Mouse (Mus musculus): Measurements from ENCODE around the gene Gm45062.
A peak's percentile ranks its signal among the peaks of the same experiment; 100 is the strongest.

Gm45062 gene

DNA sequence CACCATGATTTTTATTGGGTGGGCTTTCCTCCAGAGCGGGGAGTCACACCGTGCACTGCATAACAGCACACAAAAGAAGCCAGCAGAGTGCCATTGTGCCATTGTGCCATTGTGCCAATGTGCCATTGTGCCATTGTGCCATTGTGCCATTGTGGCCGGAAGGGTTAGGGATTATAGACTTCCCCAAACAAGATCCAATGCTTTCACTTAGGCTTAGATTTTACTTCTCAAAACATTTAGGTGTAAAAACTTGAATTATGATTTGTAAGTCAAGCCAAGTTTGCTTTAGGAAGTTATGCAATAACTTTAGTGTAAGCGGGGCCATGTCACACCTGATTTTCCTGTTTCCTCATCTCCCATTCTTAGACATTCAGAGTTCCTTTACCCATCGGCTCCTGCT, 156.6 kb downstream of the Gm45062 start:
- no peak for DNase-seq (ENCODE audit: low read depth, low spot score)

DNA sequence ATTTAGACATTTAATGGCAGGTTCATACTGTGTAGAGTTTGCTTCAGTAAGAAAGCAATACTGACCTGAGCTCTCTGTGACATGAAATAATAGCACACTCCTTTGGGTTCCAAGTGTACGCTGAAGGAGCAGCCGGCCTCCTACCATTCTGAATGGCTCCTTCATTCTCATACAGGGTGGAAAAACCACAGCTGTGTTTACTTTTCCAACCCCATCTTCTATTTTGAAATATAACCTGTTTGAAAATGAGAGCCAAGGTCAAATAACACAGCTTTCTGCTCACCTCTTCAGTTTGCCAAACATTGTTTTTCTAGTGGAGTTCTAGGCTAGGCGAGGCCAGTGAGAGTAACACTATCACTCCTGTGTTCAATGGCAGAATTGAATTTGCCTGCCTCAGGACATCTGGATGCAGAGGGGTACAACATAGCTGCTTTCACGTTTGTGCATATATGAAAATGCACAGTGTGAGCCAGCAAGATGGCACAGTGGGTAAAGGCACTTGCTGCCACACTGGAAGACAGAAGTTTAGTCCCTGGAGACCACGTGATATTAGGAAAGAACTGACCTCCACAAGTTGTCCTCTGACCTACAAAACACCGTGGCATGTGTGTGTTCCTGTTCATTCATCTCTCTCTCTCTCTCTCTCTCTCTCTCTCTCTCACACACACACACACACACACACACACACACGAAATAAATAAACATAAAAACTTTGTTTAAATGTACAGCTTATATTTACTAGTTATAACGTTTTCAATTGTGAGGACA, 157.7 kb downstream of the Gm45062 start:
- DNase-seq (ENCODE audit: low read depth, low spot score): no peak

DNA sequence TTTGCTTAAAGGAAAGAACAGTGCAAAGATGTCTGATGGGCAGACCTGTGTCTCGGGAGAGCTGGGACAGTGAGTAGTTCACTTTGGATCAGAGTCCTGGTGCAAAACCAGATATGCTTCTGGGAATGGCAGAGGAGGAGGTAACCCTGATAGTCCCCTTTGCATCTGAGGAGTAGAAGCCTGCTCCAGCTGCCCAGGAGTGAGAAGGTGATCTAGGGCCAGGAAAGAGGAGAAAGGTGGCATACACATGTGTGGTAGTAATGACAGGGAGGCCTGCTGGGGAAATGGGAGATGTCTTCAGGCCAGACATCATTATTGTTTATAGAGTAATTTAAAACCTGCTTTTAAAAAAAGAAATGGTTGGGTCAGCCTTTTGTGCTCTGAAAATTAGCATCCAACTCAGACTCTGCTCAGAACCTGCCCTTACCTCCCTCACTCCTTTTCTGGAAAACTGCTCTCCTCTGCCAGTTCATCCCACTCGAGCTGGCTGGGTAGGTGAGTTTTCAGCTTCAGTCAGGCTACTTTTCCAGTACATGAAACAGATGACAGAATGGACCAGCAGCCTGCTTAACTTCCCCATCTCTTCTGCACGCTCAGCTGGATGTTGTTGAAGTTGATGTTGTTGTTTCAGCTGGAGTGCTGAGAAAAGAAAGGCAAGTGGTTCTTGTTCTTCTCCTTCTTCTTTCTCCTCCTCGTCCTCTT, 160.4 kb downstream of the Gm45062 start:
- no peak for DNase-seq (ENCODE audit: low read depth, low spot score)

DNA sequence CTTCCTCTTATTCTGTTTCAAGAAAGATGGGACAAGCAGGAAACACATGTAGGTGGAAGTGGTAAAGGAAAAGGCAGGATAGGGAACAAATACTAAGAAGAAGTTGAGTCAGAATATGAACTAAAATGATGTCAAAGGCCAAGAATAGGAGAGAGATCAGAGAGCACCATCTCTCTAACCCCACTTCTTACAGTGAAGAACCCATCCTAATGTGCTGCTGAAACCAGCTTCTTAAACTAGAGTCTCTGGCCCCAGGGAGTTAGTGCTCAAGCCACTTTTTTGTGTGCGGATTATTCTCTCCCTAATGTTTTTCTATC, 160.9 kb downstream of the Gm45062 start:
- no peak for DNase-seq (ENCODE audit: low read depth, low spot score)

DNA sequence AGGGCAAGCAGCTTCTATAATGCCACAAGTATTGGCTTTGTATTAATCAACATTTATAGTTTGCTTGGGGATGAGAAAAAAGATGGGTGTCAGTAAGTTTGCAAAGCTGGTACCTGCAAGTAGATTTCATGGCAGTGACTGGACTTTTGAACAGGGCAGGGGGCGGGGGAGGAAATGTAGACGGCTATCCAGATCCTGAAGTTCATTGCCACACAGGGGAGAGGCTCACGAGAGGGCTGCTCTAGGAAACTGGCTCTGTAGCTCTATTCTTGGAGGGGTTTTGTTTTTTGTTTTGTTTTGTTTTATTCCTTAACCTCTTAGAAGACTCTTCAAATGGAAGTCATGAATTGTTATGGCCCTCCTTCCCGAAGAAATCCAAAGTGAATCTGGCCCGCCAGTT, 162.2 kb downstream of the Gm45062 start:
- no peak for DNase-seq (ENCODE audit: low read depth, low spot score)

DNA sequence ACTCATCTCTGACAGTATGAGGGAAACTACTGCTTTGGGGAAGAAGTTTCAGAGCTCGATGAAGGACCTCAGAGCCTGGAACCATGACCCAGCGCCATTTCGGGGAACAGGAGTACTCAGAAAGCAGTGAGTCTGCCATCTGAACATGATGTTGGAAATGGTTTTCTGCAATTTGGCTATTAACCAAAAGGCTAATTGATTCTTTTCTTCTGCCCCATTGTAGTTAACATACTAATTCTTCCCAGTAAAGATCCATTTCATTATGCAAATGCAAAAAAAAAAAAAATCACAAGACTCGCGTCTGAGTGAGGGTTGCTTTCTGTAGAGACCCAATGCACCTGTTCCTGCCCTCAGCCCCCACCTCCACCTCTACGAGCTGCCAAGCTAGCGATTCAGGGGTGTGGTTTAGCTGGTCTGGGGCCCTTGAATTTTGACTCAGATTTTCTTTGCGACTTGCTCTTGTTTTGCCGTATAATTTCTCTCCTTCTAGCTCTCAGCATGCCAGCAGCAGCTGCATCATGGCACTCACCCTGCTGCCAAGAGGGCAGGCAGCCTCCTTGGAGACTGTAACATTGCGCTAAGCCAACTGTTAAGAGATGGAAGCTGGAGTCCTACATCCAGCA, 162.8 kb downstream of the Gm45062 start:
- DNase-seq (ENCODE audit: low read depth, low spot score): peak; percentile 45

DNA sequence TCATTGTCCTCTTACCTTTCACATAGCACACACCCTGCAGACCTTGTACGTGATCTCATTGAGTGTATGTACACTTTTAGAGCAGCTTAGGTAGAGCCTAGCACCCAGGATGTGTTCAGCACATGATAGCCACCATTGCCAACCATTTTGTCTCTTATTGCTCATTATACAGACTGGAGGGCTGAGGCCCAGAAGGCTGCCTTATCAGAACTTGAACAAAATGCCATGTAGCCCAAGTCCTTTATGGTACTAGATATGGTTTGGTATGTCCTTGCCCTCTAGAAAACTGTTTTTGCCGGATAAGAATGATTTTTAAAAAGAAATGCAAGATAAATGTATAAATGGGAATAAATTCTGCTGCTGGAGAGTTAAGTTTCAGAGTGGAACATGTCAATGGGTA, 163.9 kb downstream of the Gm45062 start:
- no peak for DNase-seq (ENCODE audit: low read depth, low spot score)

DNA sequence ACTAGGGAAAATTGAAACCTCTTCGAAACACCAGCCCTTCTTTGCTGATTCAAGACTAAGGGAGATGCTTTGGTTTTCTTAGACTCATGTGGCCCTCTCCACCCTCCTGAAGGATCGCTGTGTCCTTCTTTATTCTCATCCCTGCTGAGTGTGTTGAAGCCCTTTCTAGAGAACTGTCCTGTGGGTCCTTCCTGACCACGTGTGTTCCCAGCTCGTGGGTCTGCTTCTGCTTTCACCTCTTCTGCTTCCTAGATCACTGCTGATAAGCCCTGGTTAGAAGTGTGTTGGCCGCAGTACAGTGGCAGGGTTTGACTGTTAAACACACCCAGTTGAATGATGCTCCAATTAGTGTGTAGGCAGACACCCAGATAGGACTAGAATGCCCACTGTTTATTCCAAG, 168.4 kb downstream of the Gm45062 start:
- no peak for DNase-seq (ENCODE audit: low read depth, low spot score)

DNA sequence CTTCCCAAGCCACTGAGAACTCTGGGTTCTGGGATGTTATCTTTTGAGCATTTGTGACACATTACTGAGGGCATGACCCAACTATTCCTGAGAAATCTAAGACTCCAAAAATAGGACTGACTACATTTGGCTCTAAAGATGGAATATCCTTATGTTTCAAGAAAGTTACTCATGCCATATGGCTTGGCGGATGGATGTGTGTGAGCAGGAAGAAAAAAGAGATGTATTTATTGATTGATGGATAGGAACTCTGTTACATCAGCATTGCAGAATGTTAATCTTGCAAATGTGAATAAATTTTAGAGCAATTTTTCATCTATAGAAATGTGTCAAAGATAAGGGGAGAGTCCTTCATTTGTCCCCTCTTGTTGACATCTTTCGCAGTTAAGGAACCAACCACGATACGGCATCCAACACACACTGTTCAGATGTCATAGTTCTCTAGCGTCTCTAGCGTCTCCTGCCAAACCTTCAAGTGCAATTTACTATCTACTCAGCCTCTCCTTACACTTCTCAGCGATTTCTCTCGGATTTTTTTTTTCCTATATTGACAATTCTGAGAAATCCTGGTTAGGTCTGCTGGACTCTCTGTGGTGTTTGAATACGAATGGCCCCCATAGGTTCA, 171.5 kb downstream of the Gm45062 start:
- no peak for DNase-seq (ENCODE audit: low read depth, low spot score)

DNA sequence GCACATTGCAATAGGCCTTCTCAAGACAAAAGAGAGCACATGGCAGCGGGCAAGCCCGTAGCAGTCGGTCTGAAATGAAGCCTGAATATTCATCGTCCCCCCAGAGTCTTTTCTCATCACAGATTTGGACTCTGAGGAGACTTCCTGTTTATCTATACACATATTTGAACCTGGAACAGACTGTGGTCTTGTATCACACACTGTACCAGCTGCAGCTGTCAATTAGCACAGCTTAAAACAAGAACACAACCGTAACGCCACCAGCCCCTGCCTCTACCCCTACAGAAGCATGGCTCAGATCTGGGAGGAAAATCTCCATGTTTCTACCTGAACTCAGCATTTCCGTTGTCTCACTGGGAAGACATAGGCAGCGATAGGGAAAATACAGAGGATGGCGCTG, 173.9 kb downstream of the Gm45062 start:
- DNase-seq (ENCODE audit: low read depth, low spot score): no peak

DNA sequence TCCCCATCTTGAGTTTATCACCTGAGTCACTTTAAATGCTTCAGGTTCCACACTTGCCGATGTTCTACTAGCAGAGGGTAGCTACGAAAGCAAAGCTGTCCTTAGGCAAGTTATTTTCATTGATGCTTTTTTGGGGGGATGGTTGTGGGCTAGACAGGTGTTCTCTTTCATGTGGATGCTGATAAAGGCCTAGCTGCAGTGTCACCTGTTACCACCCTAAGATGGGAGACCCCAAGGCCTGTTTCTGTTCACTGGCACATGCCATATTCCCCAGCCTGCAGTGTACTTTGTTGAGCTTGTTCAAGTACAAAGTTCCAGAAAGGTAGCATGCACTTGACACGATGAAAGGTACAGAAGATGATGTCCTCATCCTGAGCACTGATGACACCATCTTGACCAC, 178.7 kb downstream of the Gm45062 start:
- DNase-seq (ENCODE audit: low read depth, low spot score): no peak

DNA sequence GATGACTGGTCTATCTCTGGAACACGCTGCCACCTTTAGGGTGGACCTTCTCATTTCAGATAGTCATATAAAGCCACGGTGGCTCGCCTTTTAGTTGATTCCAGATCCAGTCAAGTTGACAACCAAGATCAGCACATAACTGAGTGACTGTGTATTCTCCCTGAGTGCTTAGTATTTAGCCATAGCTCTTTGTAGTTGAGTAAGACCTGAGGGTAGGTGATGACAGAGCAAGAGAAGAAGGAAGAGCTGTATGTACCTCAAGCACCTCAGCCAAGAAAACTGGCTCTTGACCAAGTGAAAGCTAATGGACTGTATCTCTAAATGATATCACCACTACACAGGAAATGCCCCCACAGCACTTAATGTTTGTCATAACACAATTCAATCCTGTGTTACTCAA, 182.6 kb downstream of the Gm45062 start:
- DNase-seq (ENCODE audit: low read depth, low spot score): no peak

DNA sequence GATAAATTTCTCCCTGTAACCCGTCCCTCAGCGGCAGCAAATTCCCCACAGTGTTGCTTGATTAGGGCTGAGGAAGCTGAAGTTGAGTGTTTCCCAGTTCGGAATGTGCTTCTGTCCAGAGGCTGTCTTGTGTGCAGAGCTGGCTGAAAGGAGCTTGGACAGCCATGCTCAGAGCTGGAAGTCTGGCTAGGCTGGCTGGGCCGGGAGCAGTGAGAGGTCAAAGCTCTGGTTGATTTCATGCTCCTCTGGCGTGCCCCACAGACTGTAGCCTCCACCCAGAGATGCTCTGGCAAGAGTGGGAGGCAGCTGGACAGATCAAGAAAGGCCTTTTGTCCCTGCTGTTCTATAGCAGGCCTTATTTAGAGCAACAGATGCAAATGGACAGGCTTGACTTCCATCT, 187.5 kb downstream of the Gm45062 start:
- peak; percentile 19 for DNase-seq (ENCODE audit: low read depth, low spot score)

DNA sequence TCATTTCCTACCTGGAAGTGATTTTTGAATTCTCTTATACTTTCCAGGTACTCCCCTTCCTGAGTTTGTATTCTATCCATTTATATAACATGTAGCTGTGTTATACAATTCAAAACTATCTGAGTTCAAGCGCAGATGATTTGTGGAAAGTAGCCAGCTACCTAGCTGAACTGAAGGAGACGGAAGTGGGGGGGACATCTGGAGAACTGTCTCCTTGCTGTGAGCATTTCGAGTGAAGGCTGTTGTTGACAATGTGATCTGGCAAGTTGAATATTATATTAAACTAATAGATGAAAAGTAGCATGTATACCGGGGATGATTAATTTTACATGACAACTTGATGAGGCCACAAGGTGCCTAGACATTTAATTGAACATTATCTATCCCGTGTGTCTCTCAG, 196.3 kb downstream of the Gm45062 start:
- no peak for DNase-seq (ENCODE audit: low read depth, low spot score)

DNA sequence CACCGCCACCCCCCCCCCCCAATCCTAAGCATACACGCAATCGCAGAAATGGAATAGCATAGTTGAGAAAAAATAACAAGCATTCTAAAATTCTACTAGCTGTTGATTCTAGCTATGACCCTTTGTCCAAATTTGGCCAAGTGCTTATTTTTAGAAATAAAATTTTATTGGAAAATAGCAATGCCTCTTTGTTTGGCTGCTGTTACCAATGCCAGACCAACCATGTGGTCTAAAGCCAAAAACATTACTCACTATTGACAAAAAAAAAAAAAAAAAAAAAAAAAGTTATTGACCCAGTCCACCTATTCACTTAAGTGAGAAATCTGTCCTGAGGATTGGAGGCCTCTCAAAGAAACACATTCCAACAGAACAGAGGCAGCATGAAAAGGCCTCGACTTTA, 199.3 kb downstream of the Gm45062 start:
- no peak for DNase-seq (ENCODE audit: low read depth, low spot score)

DNA sequence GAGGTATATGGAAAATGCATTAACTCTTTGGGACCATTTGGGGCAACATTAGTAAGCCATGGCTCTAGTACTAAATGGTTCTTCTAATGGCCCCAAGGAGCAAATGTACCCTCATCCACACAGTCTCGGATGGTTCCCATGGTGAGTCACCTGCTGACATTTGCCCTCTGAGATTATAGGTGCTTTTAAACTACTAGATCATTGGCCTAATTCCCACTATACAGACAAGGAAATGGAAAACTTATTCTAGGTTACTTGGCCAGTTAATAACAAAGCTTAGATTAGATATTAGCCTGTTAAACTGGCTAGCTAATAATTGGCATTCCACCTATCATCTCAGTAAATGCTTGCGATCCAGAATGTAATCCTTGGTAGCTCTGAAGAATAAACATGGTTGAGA, 203.2 kb downstream of the Gm45062 start:
- no peak for DNase-seq (ENCODE audit: low read depth, low spot score)

DNA sequence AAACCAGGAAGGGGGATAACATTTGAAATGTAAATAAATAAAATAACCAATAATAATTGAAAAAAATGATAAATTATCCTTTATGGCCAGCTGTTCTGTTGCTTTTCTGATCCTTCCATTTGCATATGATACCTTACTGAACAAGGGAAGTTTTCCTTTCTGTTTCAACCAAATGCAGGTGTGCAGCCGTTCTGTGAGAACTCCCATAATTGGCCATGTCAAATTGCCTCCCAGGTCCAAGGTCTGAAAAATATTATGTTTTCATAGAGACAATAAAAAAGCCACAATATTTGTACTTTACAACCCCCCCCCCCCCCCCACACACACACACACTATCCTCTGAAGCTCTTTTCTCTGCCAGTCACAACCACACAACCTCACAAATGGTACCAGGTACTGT, 206.1 kb downstream of the Gm45062 start:
- DNase-seq (ENCODE audit: low read depth, low spot score): peak; percentile 65

DNA sequence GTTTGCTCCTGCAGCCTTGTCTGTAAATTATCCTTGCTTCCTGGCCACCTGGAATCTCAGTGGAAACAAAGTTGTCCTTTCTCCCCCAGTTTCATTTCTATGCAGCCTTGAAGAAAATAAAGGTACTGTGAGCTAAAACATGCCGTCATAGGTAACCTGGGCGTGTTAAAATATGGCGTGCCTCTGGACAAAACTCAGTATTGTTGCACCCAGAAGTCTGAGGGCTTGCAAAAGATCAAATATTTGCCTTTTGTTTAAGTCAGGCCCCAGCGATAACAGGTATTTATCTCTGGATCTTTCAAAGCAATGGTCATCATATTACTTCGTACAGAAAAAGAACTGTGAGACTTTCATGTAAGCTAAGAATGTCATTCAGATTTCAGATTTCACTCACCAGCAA, 206.7 kb downstream of the Gm45062 start:
- DNase-seq (ENCODE audit: low read depth, low spot score): no peak

DNA sequence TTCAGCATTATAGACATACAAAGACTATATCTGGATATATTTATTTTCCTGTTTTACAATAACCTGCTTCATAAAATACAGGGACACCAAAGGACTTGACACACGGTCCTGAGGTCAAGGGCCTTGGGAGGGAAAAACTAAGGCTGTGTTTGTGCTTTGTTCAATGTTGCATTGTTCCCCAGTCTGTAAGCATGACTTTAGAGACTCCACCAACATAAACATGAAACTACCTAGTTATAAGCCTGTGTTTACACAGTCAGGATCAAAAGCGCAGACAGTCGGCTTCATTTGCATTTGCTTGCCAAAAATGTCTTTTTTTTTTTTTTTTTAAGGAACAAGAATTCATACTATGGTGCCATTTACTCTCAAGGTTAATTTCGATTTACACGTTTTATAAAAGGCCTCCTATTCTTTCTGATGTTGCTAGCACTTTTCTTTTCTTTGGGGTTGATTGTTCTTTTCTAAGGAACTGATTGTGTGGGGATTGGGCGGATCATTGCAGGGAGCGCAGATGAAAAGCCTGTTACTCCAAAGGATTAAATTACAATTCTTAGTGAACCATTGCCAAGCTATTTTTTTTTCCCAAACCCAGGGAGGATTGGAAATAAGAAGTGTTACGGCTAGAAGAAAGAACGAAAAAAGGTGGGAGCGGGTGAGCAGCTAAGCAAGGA, 208.6 kb downstream of the Gm45062 start:
- DNase-seq (ENCODE audit: low read depth, low spot score): no peak

DNA sequence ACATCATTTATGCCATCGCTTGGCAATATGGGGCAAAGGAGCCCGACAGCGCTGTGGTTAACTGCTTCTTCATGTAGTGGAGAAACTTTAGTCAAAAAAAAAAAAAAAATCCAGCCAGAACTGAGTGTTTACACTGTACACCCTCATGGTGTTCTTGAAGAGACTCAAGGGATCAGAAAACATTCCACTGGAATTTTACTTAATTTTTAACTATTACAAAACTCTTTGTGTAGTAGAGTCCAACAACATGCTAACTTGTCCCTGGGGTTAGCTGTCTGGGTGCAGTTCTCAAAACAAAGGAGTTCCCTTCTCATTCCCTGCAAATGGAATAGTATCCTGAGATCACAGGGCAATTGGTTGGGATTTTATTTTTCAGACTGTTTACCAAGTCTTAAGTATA, 210.7 kb downstream of the Gm45062 start:
- DNase-seq (ENCODE audit: low read depth, low spot score): no peak

DNA sequence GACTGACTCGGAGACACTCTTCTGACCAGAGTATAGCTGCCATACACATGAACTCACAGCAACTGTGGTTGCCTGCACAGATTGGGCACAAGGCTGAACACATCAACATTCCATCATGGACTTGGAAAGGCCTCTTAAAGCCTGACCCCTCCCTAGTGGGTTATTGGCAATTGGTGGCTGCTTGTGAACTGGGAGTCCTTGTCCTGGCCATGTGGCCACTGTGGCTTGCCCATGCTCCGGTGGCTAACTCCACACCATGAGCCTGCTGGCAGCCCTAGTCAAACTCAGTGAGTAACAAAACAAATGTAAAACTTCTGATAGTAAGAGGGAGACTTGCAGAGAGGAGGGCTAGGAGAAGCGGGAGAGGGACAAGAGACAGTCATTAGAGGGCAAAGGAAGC, 212.9 kb downstream of the Gm45062 start:
- DNase-seq (ENCODE audit: low read depth, low spot score): no peak

DNA sequence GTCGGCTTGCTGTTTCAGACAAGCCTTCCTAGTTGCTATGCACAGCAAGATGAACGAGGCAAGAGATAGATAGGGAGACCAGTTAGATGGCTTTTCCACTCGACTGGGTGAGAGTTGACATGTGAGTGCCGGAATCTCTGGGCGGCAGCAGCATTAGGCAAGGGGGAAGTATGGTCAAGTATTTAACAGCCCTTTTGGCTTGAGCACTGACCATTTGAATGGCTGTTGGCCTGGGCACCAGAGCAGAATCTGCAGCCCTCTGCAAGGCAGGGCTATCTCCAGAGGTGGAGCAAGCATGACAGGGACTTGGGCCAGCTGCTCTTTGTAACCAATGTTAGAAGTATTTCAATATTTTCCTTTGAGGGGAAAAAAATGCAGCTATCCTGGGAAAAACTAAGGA, 213.7 kb downstream of the Gm45062 start:
- DNase-seq (ENCODE audit: low read depth, low spot score): no peak
